ENCODE assay signal across 8 mouse cellular contexts in genomic region chr17:27242194-27243189, GRCm38 (mm10). TPM values are rescaled to one million over a fixed set of nuclear protein-coding genes. Genes with fewer than 3 reads are reported as not detected.
DNase-seq lines count a peak whose midpoint lies in the region; ATAC-seq and TF ChIP-seq lines count a peak whose summit lies in the region.

No protein-coding gene starts in this region.

- TF ChIP-seq CTCF in ES-Bruce4 (IDR thresholded peaks at IDR 0.05; ENCODE audit: low read depth, low read length) = no peak
- TF ChIP-seq CTCF in cerebellum, adult 2 months (IDR thresholded peaks at IDR 0.05; ENCODE audit: borderline replicate concordance, insufficient read depth, low read depth, low read length) = no peak
- TF ChIP-seq CTCF in heart, postnatal 0 days (IDR thresholded peaks at IDR 0.05; ENCODE audit: low read depth) = no peak; the same call in 1 of the 2 replicates

- 0 out of 2 replicates have a peak overlapping the region, but pooled peaks have one; percentile 27 for H3K4me3 ChIP-seq in ES-Bruce4 (ENCODE audit: low read depth, low read length)
- no peak overlapping the region for H3K4me3 ChIP-seq in cerebellum, adult 2 months (replicated peaks; ENCODE audit: insufficient read depth, low read depth, low read length)
- H3K4me3 ChIP-seq in heart, postnatal 0 days (ENCODE audit: low read depth, low read length) = no peak overlapping the region

- H3K36me3 ChIP-seq in ES-Bruce4 (ENCODE audit: control insufficient read depth, insufficient read depth, low read length, poor library complexity, severe bottlenecking) = no peaks in the 10 kb centered on the region
- H3K36me3 ChIP-seq in heart, postnatal 0 days (replicated peaks; ENCODE audit: control insufficient read depth, insufficient read depth, low read length) = no peaks in the 10 kb centered on the region

- no peak overlapping the region for H3K27ac ChIP-seq in ES-Bruce4 (ENCODE audit: insufficient read depth, low read length)
- H3K27ac ChIP-seq in cerebellum, adult 2 months (ENCODE audit: insufficient read depth, low read length) = no peak overlapping the region
- peak overlapping the region; percentile 41; the same call in 1 of the 2 replicates for H3K27ac ChIP-seq in heart, postnatal 0 days (ENCODE audit: low read depth)

- TF ChIP-seq EP300 in ES-Bruce4 (IDR thresholded peaks at IDR 0.05; ENCODE audit: insufficient read depth, low read depth, low read length) = no peak
- no peak for TF ChIP-seq EP300 in heart, postnatal 0 days (IDR thresholded peaks at IDR 0.05; ENCODE audit: low read depth)

- WGBS in cerebellum, adult 2 months = 28% methylated on average over 18 of the region's 18 CpGs
- 24% methylated on average over 18 of the region's 18 CpGs for WGBS in heart, postnatal 0 days

- intact Hi-C loops in gastrocnemius, postnatal 36 days (cut with DNase I) = loop anchor here (5.0 kb wide), 2 partner anchors 50 to 75 kb away; no protein-coding TSS in a partner anchor
- intact Hi-C loops in left cerebral cortex, postnatal 14 days (cut with DNase I) = no loop called here

- H3K4me1 ChIP-seq in ES-Bruce4 (ENCODE audit: control insufficient read depth, insufficient read depth, low read length) = peaks cover 8% of the 10 kb centered on the region
- peaks cover 38% of the 10 kb centered on the region for H3K4me1 ChIP-seq in cerebellum, adult 2 months (ENCODE audit: control insufficient read depth, insufficient read depth, low read length)
- peaks cover 38% of the 10 kb centered on the region for H3K4me1 ChIP-seq in heart, postnatal 0 days (ENCODE audit: control insufficient read depth, insufficient read depth)

- peak overlapping the region; percentile 27 for H3K4me2 ChIP-seq in heart, postnatal 0 days (ENCODE audit: low read depth, low read length)

- H3K27me3 ChIP-seq in ES-Bruce4 (ENCODE audit: control insufficient read depth, insufficient read depth, low read length, poor library complexity, severe bottlenecking) = no peaks in the 10 kb centered on the region
- no peaks in the 10 kb centered on the region for H3K27me3 ChIP-seq in cerebellum, adult 2 months (ENCODE audit: control insufficient read depth, insufficient read depth, low read length)
- H3K27me3 ChIP-seq in heart, postnatal 0 days (ENCODE audit: control insufficient read depth, insufficient read depth, low read length) = no peaks in the 10 kb centered on the region

- ATAC-seq in heart, postnatal 0 days (ENCODE audit: insufficient read depth, low read depth) = peak; percentile 64

- no peaks in the 10 kb centered on the region for H3K9me3 ChIP-seq in ES-Bruce4 (replicated peaks; ENCODE audit: control insufficient read depth, insufficient read depth, low read length, poor library complexity, severe bottlenecking)
- no peaks in the 10 kb centered on the region for H3K9me3 ChIP-seq in heart, postnatal 0 days (replicated peaks; ENCODE audit: control insufficient read depth, low read length)

- H3K9ac ChIP-seq in ES-Bruce4 (ENCODE audit: low read depth, poor library complexity, severe bottlenecking) = no peak overlapping the region
- H3K9ac ChIP-seq in heart, postnatal 0 days (replicated peaks; ENCODE audit: low read depth, low read length) = no peak overlapping the region

- no peak for TF ChIP-seq POLR2A in ES-Bruce4 (IDR thresholded peaks at IDR 0.05; ENCODE audit: insufficient read depth, low read length)
- TF ChIP-seq POLR2A in cerebellum, adult 2 months (IDR thresholded peaks at IDR 0.05; ENCODE audit: borderline replicate concordance, insufficient read depth, low read length) = no peak

- DNase-seq in gastrocnemius, adult 18-20 months (ENCODE audit: low spot score) = peak; percentile 37
- no peak for DNase-seq in gastrocnemius, postnatal 36 days
- DNase-seq in cerebellum, adult 2 months = peak; percentile 81 to 86
- DNase-seq in heart, postnatal 0 days (ENCODE audit: low spot score) = peak; percentile 60
- peak; percentile 91 to 95 for DNase-seq in left cerebral cortex, postnatal 14 days (ENCODE audit: low spot score in 2 of 2)
- DNase-seq in retina, embryonic 14.5 days (ENCODE audit: low spot score) = peak; percentile 60
- no peak for DNase-seq in embryo, embryonic 9.5 days (ENCODE audit: extremely low spot score)

RNA-seq across cellular contexts. Expression of gene Lemd2, which starts 38.2 kb away (rescaled TPM):
- 10 to 100 TPM; 20.6 to 21.9 TPM for total RNA-seq in gastrocnemius, adult 18-20 months (2021)
- total RNA-seq in gastrocnemius, postnatal 36 days (2021) = 10 to 100 TPM; 17.8 to 20.4 TPM
- 31.6 and 38.7 TPM in 2 replicates for polyA plus RNA-seq in ES-Bruce4 (2011; ENCODE audit: insufficient read depth, insufficient read length, low read depth, missing spikeins)
- polyA plus RNA-seq in cerebellum, adult 2 months (2012; rRNA removed) = 76.4 and 76.5 TPM in 2 replicates
- 40.2 and 45.4 TPM in 2 replicates for total RNA-seq in heart, postnatal 0 days (2014; rRNA removed; ENCODE audit: low replicate concordance)
- 6.5 and 7.1 TPM in 2 replicates for polyA plus RNA-seq in heart, postnatal 0 days (2015; fragmentation: Nextera tagmentation; extraction: Ambion mirVana)
- total RNA-seq in left cerebral cortex, postnatal 14 days (2021) = 10 to 100 TPM; 46.0 to 49.5 TPM

Comparison
In these comparisons a context has a peak if more than half of its experiments do, and no peak if none do; other contexts are left out.
1. DNase-seq: peak in gastrocnemius, adult 18-20 months (single experiment), cerebellum, adult 2 months (2 of 2), heart, postnatal 0 days (single experiment), left cerebral cortex, postnatal 14 days (2 of 2) and retina, embryonic 14.5 days (single experiment); none in gastrocnemius, postnatal 36 days (0 of 2) and embryo, embryonic 9.5 days (single experiment).